14 mouse cellular contexts compared by ENCODE assay signal in genomic region chr3:105023371-105024005, GRCm38 (mm10). TPM values are rescaled to one million over a fixed set of nuclear protein-coding genes. Genes with fewer than 3 reads are reported as not detected.
DNase-seq lines count a peak whose midpoint lies in the region; ATAC-seq and TF ChIP-seq lines count a peak whose summit lies in the region.
"Had no signal": no experiment of that assay in that cellular context is flagged by ENCODE, and none has a peak within 500 bp of the region (broad histone marks: within the 10 kb centered on the region; RNA-seq: fewer than 3 reads in every experiment).

No protein-coding gene starts in this region.

- peaks cover 7 to 21% of the 10 kb centered on the region in 2 experiments for H3K4me1 ChIP-seq in heart, embryonic 14.5 days (ENCODE audit: control insufficient read depth in 2 of 2, insufficient read depth in 2 of 2, low read length in 2 of 2)
- H3K4me1 ChIP-seq in liver, embryonic 16.5 days (ENCODE audit: control insufficient read depth, low read depth, low read length): no peaks in the 10 kb centered on the region

- H3K4me2 ChIP-seq in heart, embryonic 14.5 days (ENCODE audit: low read length): no peak overlapping the region
- no peak overlapping the region for H3K4me2 ChIP-seq in liver, embryonic 16.5 days (ENCODE audit: low read depth, low read length)

- no peak for TF ChIP-seq CTCF in gastrocnemius, adult 2 months (IDR thresholded peaks at IDR 0.05)
- no peak for TF ChIP-seq CTCF in layer of hippocampus, adult 2 months (conservative IDR thresholded peaks at IDR 0.05)

- H3K9me3 ChIP-seq in heart, embryonic 14.5 days (ENCODE audit: control insufficient read depth, low read length): no peaks in the 10 kb centered on the region
- H3K9me3 ChIP-seq in liver, embryonic 16.5 days (replicated peaks; ENCODE audit: control insufficient read depth, low read length): no peaks in the 10 kb centered on the region

- no peak overlapping the region for H3K9ac ChIP-seq in heart, embryonic 14.5 days (ENCODE audit: low read length)
- H3K9ac ChIP-seq in liver, embryonic 16.5 days (ENCODE audit: low read depth, low read length): no peak overlapping the region

- H3K4me3 ChIP-seq in gastrocnemius, adult 2 months: no peak overlapping the region
- H3K4me3 ChIP-seq in layer of hippocampus, adult 2 months: no peak overlapping the region
- H3K4me3 ChIP-seq in heart, embryonic 14.5 days (ENCODE audit: control insufficient read depth in 1 of 2, insufficient read depth in 1 of 2, low read depth in 1 of 2, low read length in 2 of 2): no peak overlapping the region
- no peak overlapping the region for H3K4me3 ChIP-seq in liver, embryonic 16.5 days (ENCODE audit: low read depth, low read length)

- ATAC-seq in heart, embryonic 14.5 days (ENCODE audit: insufficient number of reproducible peaks, insufficient read depth, low FRiP score, low read depth): 0 out of 2 replicates have a peak, but pooled peaks have one; percentile 40
- peak; percentile 56 for ATAC-seq in liver, embryonic 16.5 days (ENCODE audit: low read depth)
- no peak for ATAC-seq in erythroblast, adult 5-6 weeks (replicated peaks; ENCODE audit: low FRiP score, poor library complexity, severe bottlenecking)

- DNase-seq in gastrocnemius, adult 2 months: no peak
- no peak for DNase-seq in gastrocnemius, postnatal 36 days
- no peak for DNase-seq in layer of hippocampus, adult 2 months (ENCODE audit: low spot score in 2 of 2)
- DNase-seq in layer of hippocampus, adult 11-12 months (ENCODE audit: low spot score): no peak
- no peak for DNase-seq in embryo, embryonic 10.5 days (ENCODE audit: low spot score)
- DNase-seq: adrenal gland, adult 8-10 months; cerebellum, adult 9-10 months; right cerebral cortex, adult 18-20 months had no signal

- intact Hi-C loops in gastrocnemius, adult 2 months (cut with DNase I): loop anchor here (2.0 kb wide), 1 partner anchor 13 kb away; no protein-coding TSS in a partner anchor
- intact Hi-C loops in gastrocnemius, postnatal 36 days (cut with DNase I): no loop called here

- WGBS in heart, embryonic 14.5 days: 51% methylated on average over 10 of the region's 10 CpGs
- WGBS in liver, embryonic 16.5 days (ENCODE audit: insufficient replicate concordance): 37% methylated on average over 10 of the region's 10 CpGs

- H3K27me3 ChIP-seq in heart, embryonic 14.5 days (ENCODE audit: control insufficient read depth, insufficient read depth, low read length): no peaks in the 10 kb centered on the region
- H3K27me3 ChIP-seq in liver, embryonic 16.5 days (ENCODE audit: control insufficient read depth, insufficient read depth, low read depth, low read length): no peaks in the 10 kb centered on the region

- H3K27ac ChIP-seq in gastrocnemius, adult 2 months: peak overlapping the region; percentile 87
- peak overlapping the region; percentile 24; the same call in 1 of the 2 replicates for H3K27ac ChIP-seq in layer of hippocampus, adult 2 months
- peak overlapping the region; percentile 67 to 83 for H3K27ac ChIP-seq in heart, embryonic 14.5 days (replicated peaks in 1 of 2; ENCODE audit: control insufficient read depth in 1 of 2, insufficient read depth in 1 of 2, low read depth in 2 of 2, low read length in 2 of 2)
- H3K27ac ChIP-seq in liver, embryonic 16.5 days (ENCODE audit: low read length): peak overlapping the region; percentile 18

- H3K36me3 ChIP-seq in heart, embryonic 14.5 days (ENCODE audit: control insufficient read depth, insufficient read depth, low read length): peaks cover 32% of the 10 kb centered on the region
- H3K36me3 ChIP-seq in liver, embryonic 16.5 days (ENCODE audit: control insufficient read depth, insufficient read depth): no peaks in the 10 kb centered on the region

RNA-seq across cellular contexts. Expression of gene Cttnbp2nl, which starts 29.5 kb away (rescaled TPM):
- total RNA-seq in gastrocnemius, adult 2 months (2021): 1 to 10 TPM; 4.5 to 8.4 TPM
- 1 to 10 TPM; 4.1 to 4.4 TPM for total RNA-seq in gastrocnemius, postnatal 36 days (2021)
- 10 to 100 TPM; 21.1 to 25.4 TPM for total RNA-seq in layer of hippocampus, adult 2 months (2021)
- 22.8 and 24.0 TPM in 2 replicates for polyA plus RNA-seq in heart, embryonic 14.5 days (2014; fragmentation: Nextera tagmentation; extraction: Ambion mirVana)
- polyA plus RNA-seq in liver, embryonic 16.5 days (2015; fragmentation: Nextera tagmentation; extraction: Ambion mirVana): 2.1 and 3.3 TPM in 2 replicates
- total RNA-seq in erythroblast, adult 5-6 weeks (2015; ENCODE audit: low replicate concordance): not detected in 2 replicates
- under 0.01 and 0.42 TPM in 2 replicates for total RNA-seq in erythroblast, adult 5-6 weeks (2017; ENCODE audit: low replicate concordance)

RNA-seq across cellular contexts. Expression of gene 4930564D02Rik, which starts 43.2 kb away (rescaled TPM):
- not detected for total RNA-seq in gastrocnemius, adult 2 months (2021)
- total RNA-seq in gastrocnemius, postnatal 36 days (2021): not detected
- not detected for total RNA-seq in layer of hippocampus, adult 2 months (2021)
- not detected in 2 replicates for polyA plus RNA-seq in heart, embryonic 14.5 days (2014; fragmentation: Nextera tagmentation; extraction: Ambion mirVana)
- polyA plus RNA-seq in liver, embryonic 16.5 days (2015; fragmentation: Nextera tagmentation; extraction: Ambion mirVana): not detected in 2 replicates
- not detected in 2 replicates for total RNA-seq in erythroblast, adult 5-6 weeks (2015; ENCODE audit: low replicate concordance)
- total RNA-seq in erythroblast, adult 5-6 weeks (2017; ENCODE audit: low replicate concordance): not detected in 2 replicates
- total RNA-seq: adrenal gland, adult 8-10 months; gastrocnemius, postnatal 4 days; MEL had no signal
- polyA plus RNA-seq: stomach, embryonic 14.5 days had no signal

Comparison
In these comparisons a context has a peak if more than half of its experiments do, and no peak if none do; other contexts are left out.
1. H3K27ac ChIP-seq: peak in every context shown above with its lines; median percentile 87 in gastrocnemius, adult 2 months; 75 in heart, embryonic 14.5 days; 24 in layer of hippocampus, adult 2 months; 18 in liver, embryonic 16.5 days.